Mouse (Mus musculus) lung, adult 2 months (tissue): ENCODE data around the gene Rhoa. TPM values are rescaled to one million over a fixed set of nuclear protein-coding genes. Genes with fewer than 3 reads are reported as not detected.

Experiments
- DNase-seq: peaks from one replicate; pipeline ENCODE4 v3.0.0; 2022
- H3K4me1 ChIP-seq: fragments of 200-500 bp; 2 replicates; pipeline ENCODE4 v1.6.1; 2011; ENCODE audit warnings: low read length; ENCODE audit not compliant: control insufficient read depth, insufficient read depth
- H3K4me3 ChIP-seq: fragments of 200-500 bp; replicated peaks from 2 replicates; pipeline ENCODE3; 2011; ENCODE audit warnings: low read depth, mild to moderate bottlenecking, control low read depth, low read length; ENCODE audit errors: extremely low read depth
- CTCF ChIP-seq: fragments of 200-500 bp; IDR thresholded peaks from 2 replicates; pipeline ENCODE4 v1.5.1; 2011; ENCODE audit warnings: mild to moderate bottlenecking, low read length, control low read depth; ENCODE audit not compliant: insufficient read depth
- POLR2A ChIP-seq: fragments of 200-500 bp; IDR thresholded peaks from 2 replicates; pipeline ENCODE4 v1.6.1; 2011; ENCODE audit warnings: low read depth, mild to moderate bottlenecking, control low read depth, low read length, borderline replicate concordance; ENCODE audit errors: extremely low read depth
- WGBS: fragments of 180-500 bp; shearing (Covaris S2); methylation state at CpG from one replicate; pipeline ENCODE4 v1.1.7; 2018; 5-methylcytosine and 5-hydroxymethylcytosine counted together
- polyA plus RNA-seq: library from polyadenylated mRNA; depleted of rRNA; stranded (reverse); fragments of >200 nt; gene quantifications from 2 replicates; pipeline ENCODE4 v1.2.3, GENCODE M21; 2012

Rhoa gene
- polyA plus RNA-seq, 1 experiment, result 313 TPM

- WGBS, result 59% methylated on average over 2 of the region's 2 CpGs
- TF ChIP-seq POLR2A, result no peak
- Histone ChIP-seq H3K4me1 (peaks cover 6% of the 10 kb centered on the region), H3K4me3 (no peak overlapping the region)
- no peak for DNase-seq
These were observed 16.6 kb upstream of the Rhoa start for GRCm38 (mm10) chr9:108289347-108289746.

- TF ChIP-seq CTCF (no peak), POLR2A (peak; percentile 52; the same call in 1 of the 2 replicates)
- peak; percentile 87 for DNase-seq
- WGBS, result under 1% methylated on average over 32 of the region's 32 CpGs
- H3K4me1 ChIP-seq, result peaks cover 6% of the 10 kb centered on the region
- H3K4me3 ChIP-seq, result peak within 1 kb of the TSS; percentile 96
These were observed 15.7 kb upstream of the Rhoa start, which contains the start of gene Nicn1 for GRCm38 (mm10) chr9:108290016-108290750. Gene Nicn1 (plus strand): TSS chr9:108290429.

GRCm38 (mm10) chr9:108290773-108291172 lies 15.2 kb upstream of the Rhoa start:
- no peak for TF ChIP-seq CTCF
- no peak for TF ChIP-seq POLR2A
- DNase-seq, result no peak
- Histone ChIP-seq H3K4me3 (peak overlapping the region; percentile 96), H3K4me1 (peaks cover 6% of the 10 kb centered on the region)
- WGBS, result 32% methylated on average over 6 of the region's 6 CpGs

- no peak for DNase-seq
- 42% methylated on average over 18 of the region's 18 CpGs for WGBS
- no peak within 1 kb of the TSS for H3K4me3 ChIP-seq
- no peaks in the 10 kb centered on the region for H3K4me1 ChIP-seq
- no peak for TF ChIP-seq POLR2A
- TF ChIP-seq CTCF, result no peak
These were observed 9.2 kb upstream of the Rhoa start, which contains the start of gene Amt for GRCm38 (mm10) chr9:108296453-108297355. Gene Amt (plus strand): TSS chr9:108296853.

- TF ChIP-seq CTCF, result no peak
- 63% methylated on average over 3 of the region's 3 CpGs for WGBS
- Histone ChIP-seq H3K4me1 (peaks cover 3% of the 10 kb centered on the region), H3K4me3 (no peak overlapping the region)
- DNase-seq, result no peak
These were observed 4.1 kb upstream of the Rhoa start for GRCm38 (mm10) chr9:108301853-108302252.

GRCm38 (mm10) chr9:108304716-108305115 lies 1.2 kb upstream of the Rhoa start:
- Histone ChIP-seq H3K4me1 (peaks cover 10% of the 10 kb centered on the region), H3K4me3 (no peak overlapping the region)
- no peak for TF ChIP-seq CTCF
- no peak for TF ChIP-seq POLR2A
- DNase-seq, result no peak
- WGBS, result 62% methylated on average over 4 of the region's 4 CpGs

GRCm38 (mm10) chr9:108305170-108305569 lies 759 bp upstream of the Rhoa start:
- peaks cover 13% of the 10 kb centered on the region for H3K4me1 ChIP-seq
- H3K4me3 ChIP-seq, result peak overlapping the region; percentile 90
- WGBS, result 0% methylated on average over 1 of the region's 1 CpGs
- no peak for TF ChIP-seq POLR2A
- no peak for TF ChIP-seq CTCF
- DNase-seq, result peak; percentile 39

- TF ChIP-seq CTCF, result no peak
- TF ChIP-seq POLR2A, result peak; percentile 41; the same call in 1 of the 2 replicates
- H3K4me1 ChIP-seq, result peaks cover 21% of the 10 kb centered on the region
- DNase-seq, result no peak
- under 1% methylated on average over 50 of the region's 51 CpGs for WGBS
- peak overlapping the region; percentile 90 for H3K4me3 ChIP-seq
These were observed 647 bp downstream of the Rhoa start for GRCm38 (mm10) chr9:108306571-108306980.

GRCm38 (mm10) chr9:108307021-108307807 lies 1.3 kb downstream of the Rhoa start:
- Histone ChIP-seq H3K4me3 (peak overlapping the region; percentile 82), H3K4me1 (peaks cover 22% of the 10 kb centered on the region)
- TF ChIP-seq CTCF, result no peak
- TF ChIP-seq POLR2A, result no peak
- no peak for DNase-seq
- 1% methylated on average over 12 of the region's 12 CpGs for WGBS
